Mouse (Mus musculus) left cerebral cortex, adult 18-20 months (tissue): Measurements from ENCODE around the gene Ebna1bp2. TPM values are rescaled to one million over a fixed set of nuclear protein-coding genes. Genes with fewer than 3 reads are reported as not detected.

Experiments
- DNase-seq, 2 experiments: peaks; one replicate each; pipeline ENCODE4 v3.0.0; 2021 to 2022; ENCODE audit warnings: low spot score in 2 of 2, mixed read lengths in 1 of 2
- long read RNA-seq, 2 experiments: library from polyadenylated mRNA; stranded (forward); transcript quantifications; one replicate each; pipeline ENCODE4 v2.0.0; 2021
- total RNA-seq, 2 experiments: library from RNA; stranded (reverse); gene quantifications; 2 replicates each; pipeline ENCODE4 v1.2.3; 2021

Gene Ebna1bp2
- total RNA-seq: 10 to 100 TPM; 55.9 to 63.5 TPM
- long read RNA-seq, experiment 1, transcript Ebna1bp2-201 (9 exons, 2,960 nt): major isoform, 58 of 76 reads
- long read RNA-seq, experiment 1, partial matches to known transcripts: 4 of 76 reads
- long read RNA-seq, experiment 1, other reads (novel, unspliced or antisense): 12 of 76 reads
- long read RNA-seq, experiment 2, transcript Ebna1bp2-201 (9 exons, 2,960 nt): major isoform, 33 of 43 reads
- long read RNA-seq, experiment 2, partial matches to known transcripts: 3 of 43 reads
- long read RNA-seq, experiment 2, other reads (novel, unspliced or antisense): 7 of 43 reads

DNA sequence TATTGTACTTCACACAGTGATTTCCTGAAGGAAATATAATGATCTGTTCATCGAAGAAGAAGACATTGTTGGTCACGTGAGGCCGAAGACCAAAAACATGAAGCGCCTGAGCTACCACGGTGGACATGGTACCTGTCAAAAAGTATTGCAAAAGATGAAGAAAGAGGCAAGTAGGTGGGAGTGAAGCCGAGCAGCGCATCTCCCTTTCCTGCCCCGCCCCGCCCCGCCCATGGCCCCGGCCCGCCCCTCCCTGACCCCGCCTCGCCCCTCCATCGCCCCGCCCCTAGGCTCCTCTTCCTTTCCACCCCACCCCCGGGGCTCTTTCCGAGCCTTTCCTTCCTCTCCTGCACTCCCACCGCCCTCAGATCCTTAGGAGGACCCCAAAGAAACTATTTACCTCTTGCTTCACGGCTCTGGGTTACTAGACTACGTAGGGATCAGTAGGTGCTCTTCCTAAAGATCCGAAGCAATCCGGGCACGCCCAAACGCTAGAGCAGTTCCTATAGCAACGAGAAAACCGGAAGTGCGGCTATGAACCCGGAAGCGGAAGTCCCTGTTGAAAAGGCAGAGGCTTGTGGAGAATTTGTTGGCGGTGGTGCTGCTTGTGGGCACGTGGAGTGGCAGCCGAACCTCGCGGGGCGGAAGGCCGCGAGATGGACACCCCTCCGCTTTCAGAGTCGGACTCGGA, at the start of gene Ebna1bp2, which contains the start of gene Cfap57:
Gene Ebna1bp2 (plus strand): TSS at position 521 of the 688 bp plus-strand sequence.
Gene Cfap57 (minus strand): TSS at position 499 of the 688 bp plus-strand sequence.
- DNase-seq: peak; percentile 91 to 92

DNA sequence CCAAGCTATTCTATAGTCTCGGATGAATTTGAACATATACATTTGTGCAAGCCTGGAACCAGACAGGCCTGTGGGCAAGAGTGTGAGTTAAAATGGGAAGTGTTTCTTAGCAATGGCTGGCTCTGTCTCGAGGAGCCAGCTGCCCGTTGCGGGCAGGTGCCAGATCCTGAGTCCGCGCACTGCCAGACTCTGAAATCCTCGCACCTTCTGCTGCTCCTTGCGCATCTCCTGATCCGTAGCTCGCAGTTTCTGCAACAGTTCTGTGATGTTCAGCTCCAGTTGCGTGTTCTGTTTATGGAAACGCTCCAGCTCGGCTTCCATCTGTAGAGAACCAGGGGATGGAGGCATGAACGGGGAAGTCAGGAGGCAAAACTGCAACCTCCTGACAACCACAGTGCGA, 49.2 kb upstream of the Ebna1bp2 start:
- peak; percentile 68 to 74 for DNase-seq

- DNase-seq: peak; percentile 90 to 97
These were observed 44.5 kb upstream of the Ebna1bp2 start for GRCm38 (mm10) chr4:118576097-118576496.

GRCm38 (mm10) chr4:118579313-118579712, 41.3 kb upstream of the Ebna1bp2 start:
- peak; percentile 44 to 65 for DNase-seq

DNA sequence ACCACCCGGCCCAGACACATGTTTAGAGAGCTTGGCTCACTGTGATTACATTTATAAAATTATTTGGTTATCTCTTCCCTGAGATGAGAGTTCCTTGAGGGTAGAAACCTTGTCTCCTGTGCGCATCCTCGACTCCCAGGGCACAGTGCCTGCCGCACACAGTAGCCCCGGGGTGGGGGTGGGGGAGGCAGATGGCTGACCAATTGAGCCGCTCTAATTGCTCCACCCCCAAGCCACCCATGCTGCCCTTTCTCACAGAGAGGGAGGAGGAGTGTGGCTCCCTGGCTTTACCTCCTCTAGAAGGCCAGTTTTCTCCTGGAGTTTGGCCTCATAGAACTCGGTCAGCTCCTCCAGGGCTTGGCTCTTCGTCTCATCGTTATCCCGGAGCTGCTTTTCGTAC, 39.1 kb upstream of the Ebna1bp2 start:
- DNase-seq: no peak

- no peak for DNase-seq
These were observed 38.0 kb upstream of the Ebna1bp2 start for GRCm38 (mm10) chr4:118582629-118583028.

DNA sequence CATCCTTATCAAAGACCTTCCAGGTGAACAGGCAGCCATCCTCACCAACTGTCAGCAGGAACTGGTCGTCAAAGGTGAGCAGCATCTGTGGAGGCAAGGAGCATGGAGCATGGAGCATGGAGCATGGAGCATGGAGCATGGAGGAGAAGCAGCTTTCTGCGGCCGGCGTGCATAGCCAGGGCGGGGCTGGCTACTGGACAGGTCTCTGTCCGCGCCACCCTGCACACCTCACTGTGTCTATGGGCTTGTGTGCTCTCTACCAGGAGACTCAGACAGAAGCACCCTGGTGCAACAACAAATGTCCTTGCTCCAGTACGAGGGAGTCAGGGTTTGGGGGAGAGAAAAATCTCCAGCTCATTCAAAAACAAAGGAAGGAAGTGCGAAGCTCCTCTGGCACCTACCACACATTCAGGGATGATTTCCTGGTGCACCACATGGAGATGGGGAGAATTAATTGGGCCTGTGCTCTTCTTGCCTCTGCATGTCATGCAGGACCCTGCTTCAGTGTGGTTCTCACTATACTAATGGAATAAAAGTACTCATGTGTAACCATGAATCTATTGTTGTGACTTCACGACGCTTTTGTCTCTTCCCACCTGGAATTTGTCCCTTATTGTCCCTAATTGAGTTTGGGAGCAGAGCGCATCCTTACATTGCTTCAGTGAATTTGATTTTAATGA, 31.4 kb upstream of the Ebna1bp2 start:
- DNase-seq: no peak

DNA sequence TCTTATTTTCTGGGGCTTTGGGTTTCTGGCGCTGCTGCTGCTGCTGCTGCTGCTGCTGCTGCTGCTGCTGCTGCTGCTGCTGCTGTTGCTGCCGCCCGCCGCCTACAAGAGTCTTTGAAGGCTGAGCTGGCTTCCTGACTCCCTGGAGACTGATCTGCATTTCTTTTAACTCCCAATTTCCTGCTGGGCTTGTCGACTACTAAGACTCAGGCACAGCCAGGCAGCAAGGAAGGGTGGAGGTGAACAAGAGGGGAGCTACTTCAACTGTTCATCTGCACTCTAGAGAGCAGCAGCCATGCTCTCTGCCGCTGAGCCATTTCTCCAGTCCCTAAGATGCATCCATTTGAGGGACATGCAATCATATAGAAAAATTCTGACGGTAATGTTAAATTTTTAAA, 30.9 kb upstream of the Ebna1bp2 start:
- DNase-seq: no peak

DNA sequence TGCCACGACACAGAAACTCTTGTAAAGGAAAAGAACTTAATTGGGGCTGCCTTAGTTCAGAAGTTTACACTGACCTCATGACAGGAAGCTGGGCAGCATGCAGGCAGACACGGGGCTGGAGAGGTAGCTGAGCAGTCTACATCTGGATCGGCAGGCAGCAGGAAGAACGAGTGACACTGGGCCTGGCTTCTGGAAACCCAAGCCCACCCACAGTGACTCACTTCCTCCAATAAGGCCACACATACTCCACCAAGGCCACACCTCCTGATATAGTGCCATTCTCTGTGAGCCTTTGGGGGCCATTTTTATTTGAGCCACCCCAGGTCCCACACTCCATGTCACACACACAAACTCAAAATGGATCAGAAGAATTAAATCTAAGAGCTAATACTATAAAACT, 16.5 kb upstream of the Ebna1bp2 start:
- no peak for DNase-seq

- DNase-seq: no peak
These were observed 10.8 kb upstream of the Ebna1bp2 start for GRCm38 (mm10) chr4:118609836-118610235.

DNA sequence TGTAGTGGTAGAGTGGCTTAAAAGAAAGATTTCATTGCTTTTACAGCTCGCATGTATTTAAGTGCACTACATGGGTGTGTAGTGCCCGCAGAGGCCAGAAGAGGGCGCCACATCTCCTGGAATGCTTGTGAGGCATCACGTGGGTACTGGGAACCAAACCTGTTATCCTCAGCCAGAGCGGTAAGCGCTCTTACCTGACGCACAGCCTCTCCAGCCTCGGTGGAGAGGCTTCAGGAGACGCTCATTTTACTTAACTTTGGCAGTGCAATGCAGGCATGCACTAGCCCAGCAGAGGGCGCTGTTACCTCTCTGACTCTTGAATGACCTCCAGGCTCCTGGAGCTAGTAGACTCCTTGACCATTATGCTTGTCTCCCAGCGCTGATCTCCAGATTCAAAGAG, 8.0 kb upstream of the Ebna1bp2 start:
- DNase-seq: no peak

DNA sequence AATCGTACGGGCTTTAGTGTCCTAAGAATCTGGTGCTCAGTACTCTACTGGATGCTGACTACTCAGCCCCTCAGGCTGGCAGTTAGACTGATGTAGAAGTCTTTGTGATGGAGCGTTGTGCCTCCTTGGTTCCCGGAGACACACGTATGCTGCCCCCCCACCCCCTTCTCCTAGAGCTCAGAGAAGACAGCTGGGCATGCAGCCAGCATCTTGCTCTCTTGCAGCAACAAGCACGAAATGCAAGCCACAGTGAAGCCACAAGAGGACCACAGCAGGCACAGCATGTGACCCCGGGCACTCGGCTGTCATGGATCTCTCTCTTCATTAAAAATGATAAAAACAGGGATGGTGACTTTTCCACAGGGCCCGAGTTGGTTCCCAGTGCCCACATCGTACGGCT, 5.2 kb upstream of the Ebna1bp2 start:
- no peak for DNase-seq

GRCm38 (mm10) chr4:118620967-118621320, 345 bp downstream of the Ebna1bp2 start:
- DNase-seq: no peak

DNA sequence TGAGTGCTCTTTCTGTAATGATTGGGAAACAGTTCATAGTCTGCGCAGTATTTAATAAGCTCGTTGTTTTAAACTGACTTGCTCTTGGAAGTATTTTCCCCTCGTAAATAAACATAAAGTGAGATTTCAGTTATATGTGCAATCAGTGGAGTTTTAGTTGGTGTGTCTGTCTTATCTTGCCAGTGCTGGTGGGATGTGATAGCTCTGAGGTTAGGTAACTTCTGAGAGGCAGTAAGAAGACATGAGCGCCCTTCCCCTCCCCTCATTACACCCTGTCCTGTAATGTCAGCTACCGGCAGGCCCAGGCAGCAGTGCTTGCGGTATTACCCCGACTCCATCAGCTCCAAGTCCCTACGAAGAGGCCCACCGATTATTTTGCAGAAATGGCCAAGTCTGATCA, 1.2 kb downstream of the Ebna1bp2 start:
- DNase-seq: no peak

- no peak for DNase-seq
These were observed 9.7 kb downstream of the Ebna1bp2 start for GRCm38 (mm10) chr4:118630261-118630660.

GRCm38 (mm10) chr4:118642346-118643190, 22.0 kb downstream of the Ebna1bp2 start:
- no peak for DNase-seq

DNA sequence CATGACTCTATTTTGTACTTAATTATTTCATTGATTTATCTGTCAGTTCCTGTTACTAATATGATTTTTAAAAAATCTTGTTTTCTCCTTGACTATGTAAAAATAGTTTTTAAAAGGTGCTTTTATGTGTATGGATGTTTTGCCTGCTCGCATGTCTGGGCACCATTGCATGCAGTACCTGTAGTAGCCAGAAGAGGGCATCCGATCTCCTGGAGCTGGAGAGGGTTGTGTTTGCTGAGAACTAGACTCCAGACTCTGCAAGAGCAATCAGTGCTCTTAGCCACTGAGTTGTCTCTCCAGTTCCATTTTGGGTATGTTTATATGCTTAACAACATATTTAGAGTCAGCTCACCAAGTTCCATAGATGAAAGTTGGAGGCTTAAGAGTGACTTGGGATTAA, 24.6 kb downstream of the Ebna1bp2 start:
- DNase-seq: peak; percentile 69 to 78

GRCm38 (mm10) chr4:118658652-118659051, 38.1 kb downstream of the Ebna1bp2 start, which contains the start of gene Olfr62:
TSS of gene Olfr62 (plus strand) at chr4:118658952.
- DNase-seq: no peak
